Mouse (Mus musculus) liver, embryonic 11.5 days (tissue): ENCODE results near the gene Hmcn1. TPM values are rescaled to one million over a fixed set of nuclear protein-coding genes. Genes with fewer than 3 reads are reported as not detected.

Experiments
- ATAC-seq: fragments of 200-750 bp; cut with Nextera tagmentation; replicated peaks from 2 replicates; pipeline ENCODE4 v1.8.0; 2017; ENCODE audit warnings: moderate number of reproducible peaks, mild to moderate bottlenecking, moderate TSS enrichment, moderate library complexity; ENCODE audit not compliant: low FRiP score
- DNase-seq: peaks from one replicate; pipeline ENCODE4 v3.0.0-alpha.2; 2017; ENCODE audit warnings: low spot score
- H3K27ac ChIP-seq: fragments of 300-500 bp; sonication (generic); 2 replicates; pipeline ENCODE4 v1.5.1; 2014; ENCODE audit warnings: mild to moderate bottlenecking, low read depth, low read length, control low read depth
- H3K27me3 ChIP-seq: fragments of 300-500 bp; sonication (generic); replicated peaks from 2 replicates; pipeline ENCODE4 v1.6.1; 2014; ENCODE audit warnings: low read length, mixed read lengths; ENCODE audit not compliant: control insufficient read depth, insufficient read depth
- H3K36me3 ChIP-seq: fragments of 300-500 bp; sonication (generic); 2 replicates; pipeline ENCODE4 v1.6.1; 2014; ENCODE audit warnings: mild to moderate bottlenecking, low read length, moderate library complexity, mixed read lengths; ENCODE audit not compliant: control insufficient read depth, insufficient read depth
- H3K4me1 ChIP-seq: fragments of 300-500 bp; sonication (generic); replicated peaks from 2 replicates; pipeline ENCODE4 v1.6.1; 2014; ENCODE audit warnings: low read length, mixed read lengths; ENCODE audit not compliant: control insufficient read depth, insufficient read depth
- H3K4me2 ChIP-seq: fragments of 300-500 bp; sonication (generic); 2 replicates; pipeline ENCODE4 v1.6.1; 2014; ENCODE audit warnings: mild to moderate bottlenecking, control low read depth, moderate library complexity
- H3K4me3 ChIP-seq: fragments of 300-500 bp; sonication (generic); 2 replicates; pipeline ENCODE4 v1.5.1; 2014; ENCODE audit warnings: low read depth, low read length, control low read depth
- H3K9ac ChIP-seq: fragments of 300-500 bp; sonication (generic); 2 replicates; pipeline ENCODE4 v1.6.1; 2014; ENCODE audit warnings: low read depth, low read length, control low read depth
- H3K9me3 ChIP-seq: fragments of 300-500 bp; sonication (generic); 2 replicates; pipeline ENCODE4 v1.6.1; 2016; ENCODE audit warnings: low read length, inconsistent platforms, mixed read lengths; ENCODE audit not compliant: control insufficient read depth
- WGBS: fragments of 180-500 bp; shearing (Covaris S2); extraction: QIAGEN DNeasy Blood & Tissue Kit; methylation state at CpG from one replicate; pipeline ENCODE4 v1.1.7; 2014; 5-methylcytosine and 5-hydroxymethylcytosine counted together
- polyA plus RNA-seq: library from polyadenylated mRNA; unstranded; fragments of >200 nt; fragmentation: Nextera tagmentation; extraction: Ambion mirVana; gene quantifications from 2 replicates; pipeline ENCODE4 v1.2.1, GENCODE M21; 2014

The Hmcn1 gene
- polyA plus RNA-seq, 1 experiment from 2014 or later, result 9.9 TPM

GRCm38 (mm10) chr1:151033291-151033690, 40.1 kb upstream of the Hmcn1 start:
- ATAC-seq (no peak), DNase-seq (no peak)
- H3K4me1 ChIP-seq, result no peaks in the 10 kb centered on the region
- no peak overlapping the region for H3K27ac ChIP-seq
- no peaks in the 10 kb centered on the region for H3K9me3 ChIP-seq
- H3K27me3 ChIP-seq, result no peaks in the 10 kb centered on the region
- no peak overlapping the region for H3K4me2 ChIP-seq
- H3K4me3 ChIP-seq, result no peak overlapping the region
- no peak overlapping the region for H3K9ac ChIP-seq
- no peaks in the 10 kb centered on the region for H3K36me3 ChIP-seq

DNA sequence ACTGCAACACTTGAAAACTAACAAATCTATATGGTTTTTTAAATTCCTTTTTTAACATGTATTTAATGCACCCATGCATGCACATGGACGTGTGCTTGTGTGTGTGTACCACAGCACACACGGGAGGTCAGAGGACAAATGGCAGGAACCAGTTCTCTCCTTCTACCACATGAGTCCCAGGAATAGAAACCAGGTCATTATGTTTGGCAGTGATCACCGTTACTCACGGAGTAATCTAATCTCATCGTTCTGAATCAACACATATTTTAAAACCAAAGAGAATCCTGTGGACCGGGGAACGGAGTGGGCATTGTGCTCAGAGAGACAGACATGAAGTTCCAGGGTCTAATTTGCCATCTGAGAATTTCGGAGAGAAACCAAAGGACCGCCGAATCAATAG, 38.3 kb upstream of the Hmcn1 start:
- ATAC-seq (no peak), DNase-seq (no peak)
- Histone ChIP-seq H3K4me1 (no peaks in the 10 kb centered on the region), H3K36me3 (no peaks in the 10 kb centered on the region), H3K4me3 (no peak overlapping the region), H3K27me3 (no peaks in the 10 kb centered on the region), H3K4me2 (no peak overlapping the region), H3K27ac (no peak overlapping the region), H3K9me3 (no peaks in the 10 kb centered on the region), H3K9ac (no peak overlapping the region)
- 77% methylated on average over 10 of the region's 10 CpGs for WGBS

DNA sequence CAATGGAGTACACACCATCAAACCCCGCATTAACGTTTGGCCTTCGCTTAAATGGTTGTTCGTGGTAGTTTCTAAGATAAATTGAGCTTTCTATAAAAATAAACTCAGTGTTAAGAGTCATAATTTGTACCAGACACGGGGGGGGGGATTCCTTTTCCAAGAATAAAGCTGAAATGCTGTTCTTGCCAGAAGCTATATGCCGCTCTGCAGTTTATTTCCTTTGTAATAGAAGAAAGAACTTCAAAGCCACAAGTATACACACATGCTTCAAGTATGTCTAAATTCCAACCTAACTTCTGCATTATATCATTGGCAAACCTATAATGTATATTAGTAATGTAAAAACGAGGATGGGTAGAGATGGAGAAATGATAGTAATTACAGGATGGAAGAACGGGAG, 37.9 kb upstream of the Hmcn1 start:
- no peak overlapping the region for H3K4me2 ChIP-seq
- no peaks in the 10 kb centered on the region for H3K9me3 ChIP-seq
- 74% methylated on average over 8 of the region's 8 CpGs for WGBS
- no peak overlapping the region for H3K9ac ChIP-seq
- no peaks in the 10 kb centered on the region for H3K36me3 ChIP-seq
- H3K27me3 ChIP-seq, result no peaks in the 10 kb centered on the region
- no peak overlapping the region for H3K4me3 ChIP-seq
- no peak for DNase-seq
- no peak overlapping the region for H3K27ac ChIP-seq
- H3K4me1 ChIP-seq, result no peaks in the 10 kb centered on the region
- no peak for ATAC-seq

- H3K4me2 ChIP-seq, result peak overlapping the region; percentile 33
- no peaks in the 10 kb centered on the region for H3K4me1 ChIP-seq
- DNase-seq (no peak), ATAC-seq (peak; percentile 62)
- peak overlapping the region; percentile 6; the same call in 1 of the 2 replicates for H3K27ac ChIP-seq
- H3K27me3 ChIP-seq, result no peaks in the 10 kb centered on the region
- H3K9ac ChIP-seq, result no peak overlapping the region
- 51% methylated on average over 19 of the region's 19 CpGs for WGBS
- H3K36me3 ChIP-seq, result no peaks in the 10 kb centered on the region
- H3K9me3 ChIP-seq, result no peaks in the 10 kb centered on the region
- H3K4me3 ChIP-seq, result peak overlapping the region; percentile 6; the same call in 1 of the 2 replicates
These were observed 32.0 kb upstream of the Hmcn1 start for GRCm38 (mm10) chr1:151025049-151025773.

- DNase-seq (no peak), ATAC-seq (no peak)
- Histone ChIP-seq H3K27ac (no peak overlapping the region), H3K4me3 (no peak overlapping the region), H3K4me1 (no peaks in the 10 kb centered on the region), H3K4me2 (no peak overlapping the region), H3K36me3 (no peaks in the 10 kb centered on the region), H3K9me3 (no peaks in the 10 kb centered on the region), H3K27me3 (no peaks in the 10 kb centered on the region), H3K9ac (no peak overlapping the region)
- WGBS, result 76% methylated on average over 2 of the region's 2 CpGs
These were observed 26.1 kb upstream of the Hmcn1 start for GRCm38 (mm10) chr1:151019273-151019890.

DNA sequence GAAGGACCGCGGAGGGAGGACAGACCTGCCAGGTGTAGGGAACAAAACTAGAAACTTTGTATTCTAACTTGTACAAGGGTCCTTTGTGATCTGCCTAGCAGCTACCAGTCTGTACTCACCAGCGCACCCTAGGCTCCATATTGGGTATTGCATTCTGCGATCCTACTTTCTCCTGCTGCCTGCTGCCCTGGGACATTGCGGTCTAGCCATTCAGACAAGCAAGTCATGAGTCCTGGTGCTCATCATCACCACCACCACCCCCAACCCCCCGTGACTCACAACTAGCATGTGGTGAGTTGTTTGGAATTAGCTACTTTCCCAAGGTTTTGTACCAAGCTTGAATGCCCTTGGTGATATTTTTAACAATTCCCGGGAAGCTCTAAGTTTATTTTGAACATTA, 17.8 kb upstream of the Hmcn1 start:
- H3K27me3 ChIP-seq, result no peaks in the 10 kb centered on the region
- H3K9ac ChIP-seq, result no peak overlapping the region
- no peaks in the 10 kb centered on the region for H3K36me3 ChIP-seq
- no peak overlapping the region for H3K27ac ChIP-seq
- H3K9me3 ChIP-seq, result no peaks in the 10 kb centered on the region
- WGBS, result 27% methylated on average over 7 of the region's 7 CpGs
- H3K4me1 ChIP-seq, result no peaks in the 10 kb centered on the region
- no peak for ATAC-seq
- peak; percentile 73 for DNase-seq
- H3K4me2 ChIP-seq, result no peak overlapping the region; the same call in 1 of the 2 replicates
- H3K4me3 ChIP-seq, result no peak overlapping the region

- Histone ChIP-seq H3K4me2 (no peak overlapping the region), H3K27ac (no peak overlapping the region), H3K9me3 (no peaks in the 10 kb centered on the region), H3K4me3 (no peak overlapping the region), H3K36me3 (no peaks in the 10 kb centered on the region), H3K27me3 (no peaks in the 10 kb centered on the region), H3K4me1 (no peaks in the 10 kb centered on the region; the same call in 1 of the 2 replicates), H3K9ac (no peak overlapping the region)
- 30% methylated on average over 6 of the region's 6 CpGs for WGBS
- DNase-seq, result no peak
- peak; percentile 58; the same call in 1 of the 2 replicates for ATAC-seq
These were observed 16.0 kb upstream of the Hmcn1 start for GRCm38 (mm10) chr1:151009115-151009797.

DNA sequence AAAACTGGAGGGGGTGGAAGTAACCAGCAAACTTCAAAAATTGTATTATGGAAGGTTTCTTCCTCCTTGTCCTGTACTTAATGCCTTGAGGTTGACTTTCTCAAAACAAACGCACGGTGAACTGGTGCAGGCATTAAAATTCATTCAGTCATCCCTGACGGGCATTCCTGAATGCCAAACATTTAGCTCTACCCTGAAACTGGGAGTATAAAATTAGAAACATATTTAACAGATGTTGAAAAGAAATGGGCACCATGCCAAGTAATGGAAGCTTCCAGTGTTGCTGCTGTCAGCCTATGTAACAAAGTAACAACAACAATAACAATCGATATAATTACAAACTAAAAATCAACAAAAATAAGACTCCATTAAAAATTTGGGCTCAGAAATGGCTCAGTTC, 14.5 kb upstream of the Hmcn1 start:
- 68% methylated on average over 4 of the region's 4 CpGs for WGBS
- no peak overlapping the region for H3K4me3 ChIP-seq
- no peak for DNase-seq
- H3K27me3 ChIP-seq, result no peaks in the 10 kb centered on the region
- no peak overlapping the region for H3K4me2 ChIP-seq
- no peak overlapping the region for H3K9ac ChIP-seq
- H3K36me3 ChIP-seq, result no peaks in the 10 kb centered on the region
- no peak for ATAC-seq
- H3K4me1 ChIP-seq, result no peaks in the 10 kb centered on the region; the same call in 1 of the 2 replicates
- H3K27ac ChIP-seq, result no peak overlapping the region
- no peaks in the 10 kb centered on the region for H3K9me3 ChIP-seq
